Mouse (Mus musculus): Measurements from ENCODE around the gene Phkg1.

DNA sequence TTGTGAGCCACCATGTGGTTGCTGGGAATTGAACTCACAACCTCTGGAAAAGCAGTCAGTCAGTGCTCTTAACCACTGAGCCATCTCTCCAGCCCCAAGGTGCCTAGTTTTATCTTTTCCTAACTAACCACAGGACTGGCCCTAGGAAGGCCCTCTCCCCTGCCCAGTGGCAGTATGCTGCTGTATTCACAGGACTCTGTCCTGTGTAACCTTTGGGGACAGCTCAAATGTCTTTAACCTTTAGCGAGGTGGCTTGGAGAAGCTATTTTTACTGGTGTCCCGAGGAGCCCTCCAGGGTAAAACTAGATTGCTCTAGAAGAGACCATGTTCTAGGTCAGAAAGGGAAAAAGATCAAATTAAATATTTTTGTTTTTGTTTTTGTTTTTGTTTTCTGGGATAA, 27.1 kb downstream of the Phkg1 start:
- TF ChIP-seq CTCF (IDR thresholded peaks at IDR 0.05) (no peak), EP300 (IDR thresholded peaks at IDR 0.05) (no peak)
